Mouse (Mus musculus): ENCODE results near the gene Gm6882.
"Not testable (repeated sequence)": the region's sequence is repeated elsewhere in the genome, so short reads cannot be mapped to it uniquely, and the experiment has no call there.

The Gm6882 gene

GRCm38 (mm10) chr7:21432645-21433044 lies at the start of gene Gm6882:
Gene Gm6882 (minus strand): TSS chr7:21432745.
- DNase-seq (ENCODE audit: extremely low read depth, insufficient read length, low spot score), result not testable (repeated sequence)

Data from 3134 (cell line).